Mouse (Mus musculus) lung, adult 2 months (tissue): Measurements from ENCODE around the gene Dcbld1. TPM values are rescaled to one million over a fixed set of nuclear protein-coding genes. Genes with fewer than 3 reads are reported as not detected.

Experiments
- DNase-seq: peaks from one replicate; pipeline ENCODE4 v3.0.0; 2022
- H3K4me1 ChIP-seq: fragments of 200-500 bp; 2 replicates; pipeline ENCODE4 v1.6.1; 2011; ENCODE audit warnings: low read length; ENCODE audit not compliant: control insufficient read depth, insufficient read depth
- H3K4me3 ChIP-seq: fragments of 200-500 bp; replicated peaks from 2 replicates; pipeline ENCODE3; 2011; ENCODE audit warnings: low read depth, mild to moderate bottlenecking, control low read depth, low read length; ENCODE audit errors: extremely low read depth
- CTCF ChIP-seq: fragments of 200-500 bp; IDR thresholded peaks from 2 replicates; pipeline ENCODE4 v1.5.1; 2011; ENCODE audit warnings: mild to moderate bottlenecking, low read length, control low read depth; ENCODE audit not compliant: insufficient read depth
- POLR2A ChIP-seq: fragments of 200-500 bp; IDR thresholded peaks from 2 replicates; pipeline ENCODE4 v1.6.1; 2011; ENCODE audit warnings: low read depth, mild to moderate bottlenecking, control low read depth, low read length, borderline replicate concordance; ENCODE audit errors: extremely low read depth
- WGBS: fragments of 180-500 bp; shearing (Covaris S2); methylation state at CpG from one replicate; pipeline ENCODE4 v1.1.7; 2018; 5-methylcytosine and 5-hydroxymethylcytosine counted together
- polyA plus RNA-seq: library from polyadenylated mRNA; depleted of rRNA; stranded (reverse); fragments of >200 nt; gene quantifications from 2 replicates; pipeline ENCODE4 v1.2.3, GENCODE M21; 2012; rRNA removed

The Dcbld1 gene
- 7.7 and 8.2 TPM in 2 replicates for polyA plus RNA-seq

DNA sequence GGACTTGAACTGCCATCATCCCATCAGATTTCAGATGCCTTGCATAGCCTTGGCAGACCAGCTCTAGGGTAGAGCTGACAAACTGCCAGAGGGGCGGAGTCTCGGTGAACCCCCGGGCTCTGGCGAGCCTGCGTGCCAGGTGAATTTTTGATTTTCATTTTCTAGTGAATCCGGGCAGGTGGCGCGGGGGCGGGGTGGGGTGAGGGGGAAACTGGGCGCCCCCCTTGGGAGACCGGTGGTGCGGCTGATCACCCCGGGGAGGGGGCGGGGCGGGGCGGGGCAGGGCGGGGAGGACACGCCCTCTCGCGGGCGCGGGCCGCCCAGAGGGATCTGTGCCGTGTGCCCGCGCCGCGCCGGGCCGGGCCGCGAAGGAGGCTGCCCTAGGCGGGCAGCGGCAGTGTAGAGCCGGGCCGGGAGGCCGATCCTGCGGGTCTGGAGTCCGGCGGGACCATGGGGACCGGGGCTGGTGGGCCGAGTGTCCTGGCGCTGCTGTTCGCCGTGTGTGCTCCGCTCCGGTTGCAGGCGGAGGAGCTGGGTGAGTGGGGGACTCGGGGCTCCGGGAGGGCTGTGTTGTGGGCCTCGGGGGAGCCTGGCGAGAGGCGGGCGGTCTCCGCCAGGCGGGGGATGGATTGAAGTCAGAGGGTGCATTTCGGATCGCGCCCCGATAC is at the start of gene Dcbld1:
TSS of gene Dcbld1 (plus strand) at position 319 of the 668 bp plus-strand sequence.
- DNase-seq, result peak; percentile 70
- WGBS, result 2% methylated on average over 50 of the region's 60 CpGs
- peak within 1 kb of the TSS; percentile 74 for H3K4me3 ChIP-seq
- no peaks in the 10 kb centered on the region for H3K4me1 ChIP-seq
- TF ChIP-seq POLR2A (0 out of 2 replicates have a peak, but pooled peaks have one; percentile 37), CTCF (no peak)

DNA sequence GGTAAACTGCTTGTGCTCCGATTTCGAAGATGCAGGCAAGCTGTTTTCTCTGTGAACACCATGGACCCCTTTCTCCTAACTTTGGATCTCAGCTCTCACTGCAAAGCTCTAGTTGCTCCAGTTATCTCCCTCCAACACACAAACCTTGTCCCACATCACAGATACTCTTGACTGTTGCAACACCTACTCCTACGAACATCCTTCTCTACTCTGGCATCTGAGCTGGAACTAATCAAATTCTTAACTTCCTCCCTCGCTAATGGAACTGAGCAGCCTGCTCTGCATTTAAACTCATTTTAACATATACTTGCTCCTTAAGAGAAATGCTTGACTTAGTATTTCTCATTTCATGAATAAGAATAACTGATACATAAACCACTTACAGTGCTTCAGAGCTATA is 47.5 kb upstream of the Dcbld1 start:
- no peak for DNase-seq
- TF ChIP-seq CTCF (no peak), POLR2A (no peak)
- H3K4me1 ChIP-seq, result no peaks in the 10 kb centered on the region
- WGBS, result 78% methylated on average over 4 of the region's 4 CpGs
- H3K4me3 ChIP-seq, result no peak overlapping the region

DNA sequence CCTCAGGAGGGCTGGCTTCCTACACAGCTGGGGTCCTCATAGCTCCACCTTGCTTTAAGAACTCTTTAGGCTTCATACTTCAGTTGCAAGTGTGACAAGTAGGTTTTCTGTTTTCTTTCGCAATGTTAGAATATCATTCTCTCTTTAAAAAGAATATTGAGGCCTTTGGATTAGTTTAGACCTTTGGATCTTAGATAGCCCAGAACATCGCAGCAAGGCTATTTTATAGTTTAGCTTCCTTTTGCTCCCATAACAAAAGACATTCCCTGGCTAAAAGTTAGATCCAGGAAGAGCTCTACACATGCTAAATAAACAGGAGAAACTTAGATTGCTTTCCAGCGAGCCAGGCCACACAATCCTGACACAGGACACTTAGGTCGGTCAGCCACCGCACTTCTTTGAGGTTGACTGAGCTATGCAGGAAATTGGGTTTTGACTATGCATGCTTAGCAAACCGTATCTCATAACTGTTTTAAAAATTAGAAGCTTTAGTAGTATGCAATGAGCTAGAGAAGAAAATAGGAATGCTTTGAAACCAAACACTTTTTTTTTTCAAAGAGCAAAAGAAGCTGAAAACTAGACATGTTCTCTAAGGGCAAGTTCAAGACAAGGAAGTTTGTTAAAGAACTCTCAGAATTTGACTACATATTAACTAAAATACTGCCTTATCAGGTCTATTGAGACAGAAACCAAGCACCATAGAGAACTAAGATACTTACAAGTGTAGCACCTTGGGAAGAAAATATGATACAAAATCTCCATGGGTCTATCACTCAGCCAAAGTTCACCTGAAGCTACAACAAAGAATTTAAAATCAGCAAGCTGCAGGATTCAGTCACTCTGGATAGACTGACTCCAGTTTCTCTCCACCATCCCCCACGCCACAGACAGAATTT is 38.2 kb upstream of the Dcbld1 start, which contains the start of gene Ros1:
TSS of gene Ros1 (minus strand) at position 288 of the 896 bp plus-strand sequence.
- H3K4me1 ChIP-seq, result no peaks in the 10 kb centered on the region
- no peak for DNase-seq
- no peak within 1 kb of the TSS for H3K4me3 ChIP-seq
- 47% methylated on average over 7 of the region's 7 CpGs for WGBS
- TF ChIP-seq POLR2A, result no peak
- TF ChIP-seq CTCF, result no peak

DNA sequence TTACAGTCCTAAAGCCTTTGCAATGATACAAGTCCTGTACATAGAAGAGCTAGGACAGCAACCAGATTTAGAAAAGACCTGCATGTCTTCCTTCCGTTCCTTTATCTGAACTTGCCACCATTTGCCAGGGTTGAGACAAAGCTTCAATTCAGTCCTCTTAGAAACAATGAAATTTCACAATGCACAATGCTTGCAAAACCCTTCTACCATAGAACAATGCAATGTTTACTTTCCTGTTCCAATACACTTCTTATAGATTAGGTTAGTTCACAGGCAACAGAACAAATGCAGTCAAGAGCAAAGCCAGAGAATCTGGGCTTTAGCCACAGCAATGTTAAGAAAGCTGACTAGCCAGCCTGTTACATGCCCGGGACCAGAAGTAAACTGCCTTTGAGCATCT is 29.4 kb upstream of the Dcbld1 start:
- Histone ChIP-seq H3K4me3 (no peak overlapping the region), H3K4me1 (no peaks in the 10 kb centered on the region)
- 56% methylated on average over 2 of the region's 2 CpGs for WGBS
- TF ChIP-seq CTCF (no peak), POLR2A (no peak)
- DNase-seq, result no peak

DNA sequence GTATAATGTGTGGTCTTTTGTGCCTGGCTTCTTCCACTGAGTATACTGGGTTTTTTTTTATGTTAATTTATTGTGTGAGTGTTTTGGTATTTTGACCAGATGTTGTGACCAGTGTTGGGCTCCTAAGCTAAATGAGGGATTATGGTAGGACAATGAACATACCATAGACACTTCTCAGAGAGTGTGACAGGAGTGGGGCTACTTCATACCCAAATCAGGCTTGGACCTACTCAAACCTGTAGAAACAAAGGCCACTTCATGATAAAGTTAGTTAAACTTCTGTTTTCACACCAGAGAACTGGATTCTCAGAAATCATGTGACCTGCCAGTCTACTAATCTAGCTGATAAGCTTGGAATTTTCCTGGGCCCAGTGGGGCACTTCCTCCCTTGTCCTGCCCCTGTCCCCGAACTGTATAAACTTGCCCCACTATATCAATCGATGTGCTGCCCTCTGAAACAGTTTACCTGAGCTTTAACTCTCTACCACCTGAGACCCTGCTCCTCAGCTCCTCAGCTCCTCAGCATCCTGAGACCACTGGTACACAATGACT is 18.1 kb upstream of the Dcbld1 start:
- no peak for TF ChIP-seq CTCF
- TF ChIP-seq POLR2A, result no peak
- Histone ChIP-seq H3K4me3 (no peak overlapping the region), H3K4me1 (no peaks in the 10 kb centered on the region; the same call in 1 of the 2 replicates)
- DNase-seq, result no peak
- 40% methylated on average over 2 of the region's 2 CpGs for WGBS

DNA sequence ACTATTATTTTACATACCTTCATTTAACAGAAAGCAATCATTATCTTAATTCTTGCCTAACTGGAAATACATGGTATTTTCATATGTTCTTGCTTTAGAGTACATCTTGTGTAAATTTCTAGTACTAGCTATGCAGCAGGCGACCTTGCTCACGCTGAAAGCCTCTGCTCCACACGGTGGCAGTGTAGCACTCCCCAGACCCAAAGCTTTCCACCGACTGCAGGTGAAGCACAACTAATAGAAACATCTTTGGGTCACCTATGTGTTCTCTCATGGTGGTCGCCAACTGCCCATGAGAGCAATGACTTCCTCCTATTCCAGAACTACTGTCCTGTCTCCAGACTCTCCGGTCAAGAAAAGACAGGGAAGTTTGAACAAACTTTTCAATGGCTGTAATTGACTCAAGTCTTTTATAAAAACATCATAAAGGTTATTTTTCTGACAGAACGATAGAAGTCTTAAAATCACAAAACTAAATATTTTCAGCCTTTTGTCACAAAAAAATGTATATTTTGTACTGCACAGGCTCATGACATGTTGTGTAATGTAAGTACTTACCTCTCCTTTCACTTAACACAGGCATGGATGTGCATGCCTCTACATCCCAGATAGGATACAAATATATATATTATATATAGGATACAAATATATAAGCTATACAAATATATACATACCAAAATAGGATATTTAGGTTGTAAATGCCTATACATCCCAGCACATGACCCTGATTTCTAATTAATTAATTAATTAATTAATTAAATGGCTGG is 16.4 kb upstream of the Dcbld1 start:
- peak; percentile 64 for DNase-seq
- Histone ChIP-seq H3K4me3 (no peak overlapping the region), H3K4me1 (no peaks in the 10 kb centered on the region; the same call in 1 of the 2 replicates)
- no peak for TF ChIP-seq POLR2A
- peak; percentile 85 for TF ChIP-seq CTCF
- 24% methylated on average over 7 of the region's 7 CpGs for WGBS

DNA sequence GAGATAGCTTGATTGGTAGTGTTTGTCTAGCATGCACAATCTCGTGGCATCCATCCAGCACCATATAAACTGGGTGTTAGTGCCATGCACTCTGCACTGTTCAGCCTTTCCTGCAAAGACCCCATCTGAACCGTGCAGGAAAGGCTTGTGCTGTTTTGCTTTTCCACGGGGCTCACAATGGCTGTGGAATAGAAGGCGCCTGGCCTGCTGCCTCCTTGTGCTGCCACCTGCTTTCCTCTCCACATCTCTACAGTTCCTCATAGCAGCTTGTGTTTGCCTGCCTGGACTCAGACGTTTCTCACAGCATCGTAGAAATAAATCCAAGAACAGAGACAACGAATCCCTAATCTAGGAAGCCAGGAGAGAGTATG is 15.9 kb upstream of the Dcbld1 start:
- WGBS, result 41% methylated on average over 7 of the region's 7 CpGs
- DNase-seq, result no peak
- Histone ChIP-seq H3K4me3 (no peak overlapping the region), H3K4me1 (no peaks in the 10 kb centered on the region; the same call in 1 of the 2 replicates)
- TF ChIP-seq CTCF (no peak), POLR2A (no peak)

DNA sequence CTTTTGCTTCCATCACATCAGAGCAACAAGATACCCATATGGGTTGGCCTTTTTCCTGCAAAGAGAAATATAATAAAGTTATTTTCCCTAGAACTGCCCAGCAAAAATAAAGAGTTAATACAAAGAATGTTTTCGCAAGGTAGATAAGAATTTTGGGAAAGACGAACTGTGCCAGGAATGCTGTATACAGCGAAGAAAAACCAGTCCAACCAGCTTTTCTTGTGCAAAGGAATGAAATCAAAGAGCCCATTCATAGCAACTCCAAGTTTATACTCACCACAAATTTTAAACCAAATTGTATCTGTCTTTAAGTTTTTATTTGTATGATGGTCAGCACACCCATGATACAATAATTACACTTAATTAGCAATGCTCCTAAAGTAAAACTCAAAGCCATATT is 13.8 kb upstream of the Dcbld1 start:
- no peak for DNase-seq
- Histone ChIP-seq H3K4me3 (no peak overlapping the region), H3K4me1 (no peaks in the 10 kb centered on the region; the same call in 1 of the 2 replicates)
- TF ChIP-seq POLR2A (no peak), CTCF (no peak)
- 60% methylated on average over 3 of the region's 3 CpGs for WGBS
